Comparison of ENCODE assay signal across 18 mouse cellular contexts in genomic region chr6:21597424-21597823, GRCm38 (mm10).
DNase-seq lines count a peak whose midpoint lies in the region; ATAC-seq and TF ChIP-seq lines count a peak whose summit lies in the region.
"Had no signal": no experiment of that assay in that cellular context is flagged by ENCODE, and none has a peak within 500 bp of the region (broad histone marks: within the 10 kb centered on the region; RNA-seq: fewer than 3 reads in every experiment).

No protein-coding gene starts in this region.

- no peaks in the 10 kb centered on the region for H3K4me1 ChIP-seq in forebrain, embryonic 14.5 days (ENCODE audit: control insufficient read depth, insufficient read depth, low read length)
- no peaks in the 10 kb centered on the region; the same call in 1 of the 2 replicates for H3K4me1 ChIP-seq in forebrain, embryonic 10.5 days
- no peaks in the 10 kb centered on the region for H3K4me1 ChIP-seq in midbrain, embryonic 14.5 days (ENCODE audit: control insufficient read depth, insufficient read depth, low read length)
- H3K4me1 ChIP-seq in midbrain, embryonic 15.5 days, result no peaks in the 10 kb centered on the region
- H3K4me1 ChIP-seq: heart, embryonic 15.5 days; hindbrain, embryonic 13.5 days had no signal

- H3K9me3 ChIP-seq in forebrain, embryonic 14.5 days (replicated peaks; ENCODE audit: control insufficient read depth, low read length), result no peaks in the 10 kb centered on the region
- no peaks in the 10 kb centered on the region for H3K9me3 ChIP-seq in forebrain, embryonic 10.5 days
- H3K9me3 ChIP-seq in midbrain, embryonic 14.5 days (ENCODE audit: control insufficient read depth, low read length), result no peaks in the 10 kb centered on the region
- H3K9me3 ChIP-seq in midbrain, embryonic 15.5 days, result no peaks in the 10 kb centered on the region
- H3K9me3 ChIP-seq: heart, embryonic 15.5 days; hindbrain, embryonic 13.5 days had no signal

- H3K36me3 ChIP-seq in forebrain, embryonic 14.5 days (ENCODE audit: control insufficient read depth, insufficient read depth, low read length), result no peaks in the 10 kb centered on the region
- no peaks in the 10 kb centered on the region for H3K36me3 ChIP-seq in forebrain, embryonic 10.5 days (replicated peaks)
- no peaks in the 10 kb centered on the region for H3K36me3 ChIP-seq in midbrain, embryonic 14.5 days (ENCODE audit: control insufficient read depth, insufficient read depth, low read length)
- H3K36me3 ChIP-seq in midbrain, embryonic 15.5 days (replicated peaks), result no peaks in the 10 kb centered on the region
- H3K36me3 ChIP-seq: heart, embryonic 15.5 days; hindbrain, embryonic 13.5 days had no signal

- H3K9ac ChIP-seq in forebrain, embryonic 14.5 days (ENCODE audit: low read length), result no peak overlapping the region
- H3K9ac ChIP-seq in midbrain, embryonic 14.5 days (replicated peaks; ENCODE audit: low read length), result no peak overlapping the region
- no peak overlapping the region for H3K9ac ChIP-seq in midbrain, embryonic 15.5 days
- H3K9ac ChIP-seq: forebrain, postnatal 0 days; heart, embryonic 15.5 days; hindbrain, embryonic 13.5 days had no signal

- no peak overlapping the region for H3K4me3 ChIP-seq in forebrain, embryonic 14.5 days (ENCODE audit: low read depth, low read length)
- no peak overlapping the region for H3K4me3 ChIP-seq in forebrain, embryonic 10.5 days
- no peak overlapping the region for H3K4me3 ChIP-seq in midbrain, embryonic 14.5 days (replicated peaks; ENCODE audit: low read depth, low read length)
- no peak overlapping the region for H3K4me3 ChIP-seq in midbrain, embryonic 15.5 days
- H3K4me3 ChIP-seq: heart, adult 2 months; heart, embryonic 15.5 days; hindbrain, embryonic 13.5 days had no signal

- no peak overlapping the region for H3K27ac ChIP-seq in forebrain, embryonic 14.5 days (ENCODE audit: low read depth, low read length)
- H3K27ac ChIP-seq in forebrain, embryonic 10.5 days, result no peak overlapping the region
- H3K27ac ChIP-seq in midbrain, embryonic 14.5 days (replicated peaks; ENCODE audit: low read depth, low read length), result no peak overlapping the region
- H3K27ac ChIP-seq in midbrain, embryonic 15.5 days, result no peak overlapping the region
- H3K27ac ChIP-seq: heart, adult 2 months; heart, embryonic 15.5 days; hindbrain, embryonic 13.5 days had no signal

- H3K4me2 ChIP-seq in forebrain, embryonic 14.5 days (ENCODE audit: low read length), result no peak overlapping the region
- no peak overlapping the region for H3K4me2 ChIP-seq in midbrain, embryonic 14.5 days (ENCODE audit: low read length)
- H3K4me2 ChIP-seq in midbrain, embryonic 15.5 days, result no peak overlapping the region
- H3K4me2 ChIP-seq: heart, embryonic 11.5 days; heart, embryonic 15.5 days; hindbrain, embryonic 13.5 days had no signal

- TF ChIP-seq POLR2A in brain, embryonic 14.5 days (IDR thresholded peaks at IDR 0.05; ENCODE audit: borderline replicate concordance, extremely low read depth, insufficient read depth, insufficient read length, poor library complexity, severe bottlenecking), result no peak

- peak; percentile 58 for DNase-seq in forebrain, embryonic 14.5 days (ENCODE audit: low spot score)
- DNase-seq in forebrain, embryonic 10.5 days (ENCODE audit: extremely low spot score, low spot score), result no peak
- DNase-seq in midbrain, embryonic 14.5 days, result peak; percentile 43
- peak; percentile 30 for DNase-seq in brain, adult 2 months (ENCODE audit: low read depth, low spot score)
- peak; percentile 62 for DNase-seq in brain, embryonic 14.5 days (ENCODE audit: low read depth)
- DNase-seq in adrenal gland, adult (ENCODE audit: inconsistent age in 2 of 2, low spot score in 1 of 2), result no peak
- DNase-seq: adrenal gland, adult 8-10 months; adrenal gland, postnatal 36 days; cerebellum, adult 11-12 months; forebrain, postnatal 0 days; gastrocnemius, postnatal 14 days; heart, adult 2 months; heart, postnatal 14 days had no signal

- 29% methylated on average over 3 of the region's 3 CpGs for WGBS in forebrain, embryonic 14.5 days
- 88% methylated on average over 3 of the region's 3 CpGs for WGBS in forebrain, embryonic 10.5 days
- 65% methylated on average over 3 of the region's 3 CpGs for WGBS in midbrain, embryonic 14.5 days
- 48% methylated on average over 3 of the region's 3 CpGs for WGBS in midbrain, embryonic 15.5 days

- H3K27me3 ChIP-seq in forebrain, embryonic 14.5 days (replicated peaks; ENCODE audit: control insufficient read depth, insufficient read depth, low read length), result no peaks in the 10 kb centered on the region
- no peaks in the 10 kb centered on the region for H3K27me3 ChIP-seq in forebrain, embryonic 10.5 days (ENCODE audit: poor library complexity, severe bottlenecking)
- no peaks in the 10 kb centered on the region for H3K27me3 ChIP-seq in midbrain, embryonic 14.5 days (ENCODE audit: control insufficient read depth, insufficient read depth, low read length)
- H3K27me3 ChIP-seq in midbrain, embryonic 15.5 days (replicated peaks), result no peaks in the 10 kb centered on the region
- H3K27me3 ChIP-seq: heart, embryonic 15.5 days; hindbrain, embryonic 13.5 days had no signal

- peak; percentile 32; the same call in 1 of the 2 replicates for ATAC-seq in forebrain, embryonic 14.5 days
- no peak for ATAC-seq in midbrain, embryonic 14.5 days (ENCODE audit: low FRiP score, low TSS enrichment)
- ATAC-seq in midbrain, embryonic 15.5 days (replicated peaks), result no peak; the same call in 1 of the 2 replicates
- ATAC-seq: forebrain, postnatal 0 days; intestine, embryonic 16.5 days had no signal

- TF ChIP-seq CTCF in brain, embryonic 14.5 days (IDR thresholded peaks at IDR 0.05; ENCODE audit: borderline replicate concordance, extremely low read depth, insufficient read depth, insufficient read length), result no peak

Comparison
In these comparisons a context has a peak if more than half of its experiments do, and no peak if none do; other contexts are left out.
1. DNase-seq: peak in forebrain, embryonic 14.5 days (single experiment), midbrain, embryonic 14.5 days (single experiment), brain, adult 2 months (single experiment) and brain, embryonic 14.5 days (single experiment); none in forebrain, embryonic 10.5 days (single experiment) and adrenal gland, adult (0 of 2).